In the genomic region with DNA sequence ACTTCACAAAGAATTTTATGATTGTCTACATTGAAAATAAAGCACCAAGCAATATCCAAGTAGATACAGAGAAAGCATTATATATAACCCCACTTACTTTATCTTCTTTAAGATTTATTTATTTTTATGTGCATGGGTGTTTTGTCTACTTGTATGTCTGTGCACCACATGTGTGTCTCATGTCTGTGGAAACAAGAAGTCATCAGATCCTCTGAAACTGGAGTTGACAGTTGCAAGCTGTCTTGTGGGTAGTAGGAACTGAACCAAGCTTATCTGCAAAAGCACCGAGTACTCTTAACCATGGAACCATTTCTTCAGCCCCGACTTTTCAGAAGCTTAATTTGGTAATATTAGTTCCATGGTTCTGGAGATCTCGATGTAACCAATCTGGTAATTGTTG, we compare ENCODE assay signal across 16 mouse cellular contexts.
"Had no signal": no experiment of that assay in that cellular context is flagged by ENCODE, and none has a peak within 500 bp of the region (broad histone marks: within the 10 kb centered on the region; RNA-seq: fewer than 3 reads in every experiment).

No protein-coding gene starts in this region.

- H3K9me3 ChIP-seq: neural tube, embryonic 13.5 days; neural tube, embryonic 15.5 days; stomach, embryonic 15.5 days had no signal

- H3K9ac ChIP-seq: neural tube, embryonic 13.5 days; neural tube, embryonic 15.5 days; stomach, embryonic 15.5 days had no signal

- H3K27me3 ChIP-seq: neural tube, embryonic 13.5 days; neural tube, embryonic 15.5 days; stomach, embryonic 15.5 days had no signal

- H3K4me2 ChIP-seq: neural tube, embryonic 13.5 days; neural tube, embryonic 15.5 days; stomach, embryonic 15.5 days had no signal

- H3K36me3 ChIP-seq: neural tube, embryonic 13.5 days; neural tube, embryonic 15.5 days; stomach, embryonic 15.5 days had no signal

- H3K27ac ChIP-seq: neural tube, embryonic 13.5 days; neural tube, embryonic 15.5 days; stomach, embryonic 15.5 days; stomach, postnatal 0 days had no signal

- H3K4me3 ChIP-seq: neural tube, embryonic 13.5 days; neural tube, embryonic 15.5 days; stomach, embryonic 15.5 days had no signal

- H3K4me1 ChIP-seq: neural tube, embryonic 13.5 days; neural tube, embryonic 15.5 days; stomach, embryonic 15.5 days had no signal

- DNase-seq: retina, postnatal 1 day; right cerebral cortex, adult 18-20 months; right cerebral cortex, postnatal 14 days; right cerebral cortex, postnatal 25 days; right cerebral cortex, postnatal 4 days; spleen, adult 18-20 months; thymus, adult 18-20 months; thymus, adult 2 months; thymus, postnatal 14 days; thymus, postnatal 25 days; thymus, postnatal 36 days; thymus, postnatal 4 days had no signal
